Mouse (Mus musculus) midbrain, embryonic 16.5 days (tissue): ENCODE results near the gene Ttc13. TPM values are rescaled to one million over a fixed set of nuclear protein-coding genes. Genes with fewer than 3 reads are reported as not detected.

Experiments used
- ATAC-seq: fragments of 200-750 bp; cut with Nextera tagmentation; 2 replicates; pipeline ENCODE4 v1.8.0; 2017; ENCODE audit warnings: moderate TSS enrichment
- H3K27ac ChIP-seq: fragments of 300-500 bp; sonication (generic); 2 replicates; pipeline ENCODE4 v1.5.1; 2014; ENCODE audit warnings: mild to moderate bottlenecking, low read length, mixed read lengths
- H3K27me3 ChIP-seq: fragments of 300-500 bp; sonication (generic); 2 replicates; pipeline ENCODE4 v1.6.1; 2014; ENCODE audit warnings: low read depth, low read length, mixed read lengths; ENCODE audit not compliant: control insufficient read depth, insufficient read depth
- H3K36me3 ChIP-seq: fragments of 300-500 bp; sonication (generic); 2 replicates; pipeline ENCODE4 v1.6.1; 2014; ENCODE audit warnings: mild to moderate bottlenecking, low read length, moderate library complexity, mixed read lengths; ENCODE audit not compliant: control insufficient read depth, insufficient read depth
- H3K4me1 ChIP-seq: fragments of 300-500 bp; sonication (generic); 2 replicates; pipeline ENCODE4 v1.6.1; 2014; ENCODE audit warnings: mild to moderate bottlenecking, low read length, mixed read lengths; ENCODE audit not compliant: control insufficient read depth, insufficient read depth
- H3K4me2 ChIP-seq: fragments of 300-500 bp; sonication (generic); 2 replicates; pipeline ENCODE4 v1.6.1; 2014; ENCODE audit warnings: mild to moderate bottlenecking, low read length, mixed read lengths
- H3K4me3 ChIP-seq: fragments of 300-500 bp; sonication (generic); 2 replicates; pipeline ENCODE4 v1.5.1; 2014; ENCODE audit warnings: low read depth, mild to moderate bottlenecking, low read length, moderate library complexity, mixed read lengths
- H3K9ac ChIP-seq: fragments of 300-500 bp; sonication (generic); 2 replicates; pipeline ENCODE4 v1.6.1; 2014; ENCODE audit warnings: low read depth, low read length, mixed read lengths
- H3K9me3 ChIP-seq: fragments of 300-500 bp; sonication (generic); replicated peaks from 2 replicates; pipeline ENCODE4 v1.6.1; 2014; ENCODE audit warnings: mild to moderate bottlenecking, low read length, mixed read lengths; ENCODE audit not compliant: control insufficient read depth, poor library complexity, severe bottlenecking
- WGBS: fragments of 180-500 bp; shearing (Covaris S2); extraction: QIAGEN DNeasy Blood & Tissue Kit; methylation state at CpG from one replicate; pipeline ENCODE4 v1.1.7; 2014; 5-methylcytosine and 5-hydroxymethylcytosine counted together
- polyA plus RNA-seq: library from polyadenylated mRNA; unstranded; fragments of >200 nt; fragmentation: Nextera tagmentation; extraction: Ambion mirVana; gene quantifications from 2 replicates; pipeline ENCODE4 v1.2.1, GENCODE M21; 2015

The Ttc13 gene
- polyA plus RNA-seq, 1 experiment from 2014 or later = 64.6 TPM

GRCm38 (mm10) chr8:124633001-124633703 lies 88.6 kb downstream of the Ttc13 start:
- Histone ChIP-seq H3K4me1 (no peaks in the 10 kb centered on the region), H3K9ac (no peak overlapping the region), H3K36me3 (peaks cover 9% of the 10 kb centered on the region), H3K27me3 (no peaks in the 10 kb centered on the region), H3K9me3 (no peaks in the 10 kb centered on the region), H3K4me3 (no peak overlapping the region), H3K27ac (no peak overlapping the region), H3K4me2 (no peak overlapping the region)
- WGBS = 90% methylated on average over 14 of the region's 14 CpGs
- ATAC-seq = no peak

- WGBS = 45% methylated on average over 7 of the region's 7 CpGs
- Histone ChIP-seq H3K9me3 (no peaks in the 10 kb centered on the region), H3K27ac (no peak overlapping the region), H3K9ac (no peak overlapping the region), H3K36me3 (peaks cover 4% of the 10 kb centered on the region), H3K27me3 (no peaks in the 10 kb centered on the region), H3K4me2 (no peak overlapping the region), H3K4me3 (no peak overlapping the region), H3K4me1 (no peaks in the 10 kb centered on the region)
- ATAC-seq = no peak
Measured at GRCm38 (mm10) chr8:124631966-124632365, 89.8 kb downstream of the Ttc13 start.

- Histone ChIP-seq H3K27me3 (no peaks in the 10 kb centered on the region), H3K27ac (no peak overlapping the region), H3K4me1 (no peaks in the 10 kb centered on the region), H3K9me3 (no peaks in the 10 kb centered on the region), H3K9ac (no peak overlapping the region), H3K36me3 (no peaks in the 10 kb centered on the region), H3K4me3 (no peak overlapping the region), H3K4me2 (no peak overlapping the region)
- no peak for ATAC-seq
- 62% methylated on average over 4 of the region's 4 CpGs for WGBS
Measured at GRCm38 (mm10) chr8:124630891-124631290, 90.9 kb downstream of the Ttc13 start.

- no peaks in the 10 kb centered on the region for H3K36me3 ChIP-seq
- H3K9me3 ChIP-seq = no peaks in the 10 kb centered on the region
- H3K4me2 ChIP-seq = no peak overlapping the region
- no peaks in the 10 kb centered on the region for H3K27me3 ChIP-seq
- no peak for ATAC-seq
- no peaks in the 10 kb centered on the region for H3K4me1 ChIP-seq
- no peak overlapping the region for H3K4me3 ChIP-seq
- no peak overlapping the region for H3K27ac ChIP-seq
- 87% methylated on average over 6 of the region's 6 CpGs for WGBS
- H3K9ac ChIP-seq = no peak overlapping the region
Measured at GRCm38 (mm10) chr8:124630489-124630888, 91.3 kb downstream of the Ttc13 start.

GRCm38 (mm10) chr8:124626251-124626650 lies 95.5 kb downstream of the Ttc13 start:
- H3K9ac ChIP-seq = no peak overlapping the region
- no peak overlapping the region for H3K4me3 ChIP-seq
- no peaks in the 10 kb centered on the region for H3K4me1 ChIP-seq
- H3K4me2 ChIP-seq = no peak overlapping the region
- ATAC-seq = no peak
- 85% methylated on average over 9 of the region's 9 CpGs for WGBS
- H3K27ac ChIP-seq = no peak overlapping the region
- no peaks in the 10 kb centered on the region for H3K27me3 ChIP-seq
- H3K9me3 ChIP-seq = no peaks in the 10 kb centered on the region
- H3K36me3 ChIP-seq = no peaks in the 10 kb centered on the region

Other genes with a start within 250 kb of the Ttc13 start
- 33.0 and 34.5 TPM in 2 replicates for gene Cog2, start 201.2 kb downstream of the Ttc13 start, polyA plus RNA-seq
- 1.5 and 10.1 TPM in 2 replicates for gene Agt, start 152.3 kb downstream of the Ttc13 start, polyA plus RNA-seq
- 0.17 and 0.20 TPM in 2 replicates for gene Capn9, start 145.9 kb downstream of the Ttc13 start, polyA plus RNA-seq
- 20.0 and 24.2 TPM in 2 replicates for gene 2310022B05Rik, start 58.6 kb downstream of the Ttc13 start, polyA plus RNA-seq
- gene Arv1, start 156 bp upstream of the Ttc13 start, polyA plus RNA-seq = 34.8 and 36.0 TPM in 2 replicates
- gene Fam89a, start 29.8 kb upstream of the Ttc13 start, polyA plus RNA-seq = 0.26 and 0.40 TPM in 2 replicates
- gene Trim67, start 71.1 kb upstream of the Ttc13 start, polyA plus RNA-seq = 28.0 and 29.5 TPM in 2 replicates
- 70.7 and 74.1 TPM in 2 replicates for gene Gnpat, start 141.1 kb upstream of the Ttc13 start, polyA plus RNA-seq
- gene 2810004N23Rik, start 141.1 kb upstream of the Ttc13 start, polyA plus RNA-seq = 25.5 and 27.3 TPM in 2 replicates
- 14.1 and 15.3 TPM in 2 replicates for gene Exoc8, start 175.7 kb upstream of the Ttc13 start, polyA plus RNA-seq
- gene Sprtn, start 175.9 kb upstream of the Ttc13 start, polyA plus RNA-seq = 9.0 and 9.4 TPM in 2 replicates
- 15.6 and 17.8 TPM in 2 replicates for gene Egln1, start 227.3 kb upstream of the Ttc13 start, polyA plus RNA-seq